Mouse (Mus musculus): ENCODE measurements around the gene Ptcd1. TPM values are rescaled to one million over a fixed set of nuclear protein-coding genes. Genes with fewer than 3 reads are reported as not detected.
"Not testable (repeated sequence)": the region's sequence is repeated elsewhere in the genome, so short reads cannot be mapped to it uniquely, and the experiment has no call there.

Gene Ptcd1
- total RNA-seq, 2 experiments from 2014 or later, result 9.7 to 9.8 TPM

GRCm38 (mm10) chr5:145178461-145178980 is 11.6 kb upstream of the Ptcd1 start:
- intact Hi-C loops (cut with DNase I; ENCODE audit: low total_unique reads), result no loop called here

GRCm38 (mm10) chr5:145167306-145167661 is 376 bp upstream of the Ptcd1 start:
- intact Hi-C loops (cut with DNase I; ENCODE audit: low total_unique reads), result no loop called here
- no peak for DNase-seq

More at GRCm38 (mm10) chr5:145178461-145178980, 11.6 kb upstream of the Ptcd1 start:
- DNase-seq, result no peak

- no peak for DNase-seq
- intact Hi-C loops (cut with DNase I; ENCODE audit: low total_unique reads), result no loop called here
Measured at GRCm38 (mm10) chr5:145165184-145165583, 1.7 kb downstream of the Ptcd1 start.

- intact Hi-C loops (cut with DNase I; ENCODE audit: low total_unique reads), result no loop called here
- no peak for DNase-seq
Measured at GRCm38 (mm10) chr5:145164710-145165109, 2.2 kb downstream of the Ptcd1 start.

GRCm38 (mm10) chr5:145161361-145161760 is 5.5 kb downstream of the Ptcd1 start:
- intact Hi-C loops (cut with DNase I; ENCODE audit: low total_unique reads), result no loop called here
- DNase-seq, result no peak

- no peak for DNase-seq
- intact Hi-C loops (cut with DNase I; ENCODE audit: low total_unique reads), result no loop called here
Measured at GRCm38 (mm10) chr5:145152690-145153089, 14.2 kb downstream of the Ptcd1 start.

GRCm38 (mm10) chr5:145149294-145149693 is 17.6 kb downstream of the Ptcd1 start:
- intact Hi-C loops (cut with DNase I; ENCODE audit: low total_unique reads), result no loop called here
- DNase-seq, result no peak

- no peak for DNase-seq
- intact Hi-C loops (cut with DNase I; ENCODE audit: low total_unique reads), result no loop called here
Measured at GRCm38 (mm10) chr5:145147748-145148147, 19.2 kb downstream of the Ptcd1 start.

- intact Hi-C loops (cut with DNase I; ENCODE audit: low total_unique reads), result no loop called here
- no peak for DNase-seq
Measured at GRCm38 (mm10) chr5:145140611-145141010, 26.3 kb downstream of the Ptcd1 start.

GRCm38 (mm10) chr5:145139571-145140519 is 27.1 kb downstream of the Ptcd1 start, which contains the start of the genes Pdap1 and Bud31:
TSS of gene Pdap1 (minus strand) at chr5:145140238.
TSS of gene Bud31 (plus strand) at chr5:145140362.
- intact Hi-C loops (cut with DNase I; ENCODE audit: low total_unique reads), result no loop called here
- peak; percentile 94 for DNase-seq

- DNase-seq, result no peak
- intact Hi-C loops (cut with DNase I; ENCODE audit: low total_unique reads), result no loop called here
Measured at GRCm38 (mm10) chr5:145138836-145139235, 28.1 kb downstream of the Ptcd1 start.

GRCm38 (mm10) chr5:145133275-145133674 is 33.6 kb downstream of the Ptcd1 start:
- DNase-seq; intact Hi-C loops (cut with DNase I; ENCODE audit: low total_unique reads): not testable (repeated sequence)

GRCm38 (mm10) chr5:145130995-145131394 is 35.9 kb downstream of the Ptcd1 start:
- intact Hi-C loops (cut with DNase I; ENCODE audit: low total_unique reads), result no loop called here
- no peak for DNase-seq

- DNase-seq, result no peak
- intact Hi-C loops (cut with DNase I; ENCODE audit: low total_unique reads), result no loop called here
Measured at GRCm38 (mm10) chr5:145130191-145130590, 36.7 kb downstream of the Ptcd1 start.

- intact Hi-C loops (cut with DNase I; ENCODE audit: low total_unique reads); DNase-seq: not testable (repeated sequence)
Measured at GRCm38 (mm10) chr5:145129773-145130172, 37.1 kb downstream of the Ptcd1 start.

- intact Hi-C loops (cut with DNase I; ENCODE audit: low total_unique reads), result no loop called here
- no peak for DNase-seq
Measured at GRCm38 (mm10) chr5:145129124-145129523, 37.8 kb downstream of the Ptcd1 start.

GRCm38 (mm10) chr5:145126580-145126979 is 40.3 kb downstream of the Ptcd1 start:
- intact Hi-C loops (cut with DNase I; ENCODE audit: low total_unique reads), result no loop called here
- DNase-seq, result no peak

- intact Hi-C loops (cut with DNase I; ENCODE audit: low total_unique reads), result no loop called here
- no peak for DNase-seq
Measured at GRCm38 (mm10) chr5:145123396-145123795, 43.5 kb downstream of the Ptcd1 start.

- intact Hi-C loops (cut with DNase I; ENCODE audit: low total_unique reads), result no loop called here
- DNase-seq, result peak; percentile 26
Measured at GRCm38 (mm10) chr5:145120921-145121320, 46.0 kb downstream of the Ptcd1 start.

GRCm38 (mm10) chr5:145119385-145119784 is 47.5 kb downstream of the Ptcd1 start:
- no peak for DNase-seq
- intact Hi-C loops (cut with DNase I; ENCODE audit: low total_unique reads), result no loop called here

GRCm38 (mm10) chr5:145118461-145118860 is 48.4 kb downstream of the Ptcd1 start:
- DNase-seq, result no peak
- intact Hi-C loops (cut with DNase I; ENCODE audit: low total_unique reads), result no loop called here

Data from gastrocnemius, postnatal 14 days (tissue).